Mouse (Mus musculus): ENCODE measurements around the gene Grifin.

Gene Grifin

GRCm38 (mm10) chr5:140542811-140543575 is 21.9 kb downstream of the Grifin start:
- peak; percentile 71 for DNase-seq

DNA sequence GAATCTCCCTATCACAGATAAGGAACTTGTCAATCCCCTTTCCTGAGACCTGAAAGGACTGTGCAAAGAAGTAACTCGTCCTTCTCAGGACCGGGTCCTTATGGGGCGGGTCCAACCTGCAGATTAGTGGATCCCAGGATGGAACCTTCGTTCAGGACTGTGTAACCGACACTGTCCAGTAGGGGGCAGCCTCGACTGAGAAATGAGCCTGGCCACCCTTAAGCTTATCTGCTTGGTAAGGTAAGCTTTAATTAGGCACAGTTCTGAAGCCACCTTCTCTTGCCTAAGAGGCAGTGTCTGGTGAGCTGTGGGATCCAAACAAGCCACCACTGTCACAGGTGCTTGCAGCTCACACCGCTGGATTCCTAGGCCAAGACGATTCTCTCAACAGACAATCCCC is 24.8 kb downstream of the Grifin start:
- peak; percentile 90 for DNase-seq

- no peak for DNase-seq
These were observed 26.7 kb downstream of the Grifin start for GRCm38 (mm10) chr5:140538111-140538683.

DNA sequence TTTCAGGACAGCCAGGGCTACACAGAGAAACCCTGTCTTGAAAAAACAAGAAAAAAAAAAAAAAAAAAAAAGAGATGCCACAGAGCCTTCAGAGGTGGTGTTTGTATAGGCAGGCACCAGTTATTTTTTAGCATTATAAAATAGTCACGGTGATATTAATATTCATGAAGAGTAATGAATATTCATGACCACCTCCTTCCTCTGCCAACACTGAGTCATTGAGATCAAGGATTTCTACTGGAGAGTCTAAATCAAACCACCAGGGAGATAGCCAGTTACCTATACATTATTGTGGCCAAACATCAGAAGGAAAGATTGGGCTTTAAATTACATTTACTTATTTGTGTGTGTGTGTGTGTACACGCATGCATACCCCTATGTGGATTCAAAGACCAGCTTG is 38.1 kb downstream of the Grifin start:
- DNase-seq: no peak

GRCm38 (mm10) chr5:140521196-140521595 is 43.7 kb downstream of the Grifin start:
- no peak for DNase-seq

- no peak for DNase-seq
These were observed 47.0 kb downstream of the Grifin start for GRCm38 (mm10) chr5:140517921-140518230.

- no peak for DNase-seq
These were observed 47.5 kb downstream of the Grifin start for GRCm38 (mm10) chr5:140517159-140517920.

DNA sequence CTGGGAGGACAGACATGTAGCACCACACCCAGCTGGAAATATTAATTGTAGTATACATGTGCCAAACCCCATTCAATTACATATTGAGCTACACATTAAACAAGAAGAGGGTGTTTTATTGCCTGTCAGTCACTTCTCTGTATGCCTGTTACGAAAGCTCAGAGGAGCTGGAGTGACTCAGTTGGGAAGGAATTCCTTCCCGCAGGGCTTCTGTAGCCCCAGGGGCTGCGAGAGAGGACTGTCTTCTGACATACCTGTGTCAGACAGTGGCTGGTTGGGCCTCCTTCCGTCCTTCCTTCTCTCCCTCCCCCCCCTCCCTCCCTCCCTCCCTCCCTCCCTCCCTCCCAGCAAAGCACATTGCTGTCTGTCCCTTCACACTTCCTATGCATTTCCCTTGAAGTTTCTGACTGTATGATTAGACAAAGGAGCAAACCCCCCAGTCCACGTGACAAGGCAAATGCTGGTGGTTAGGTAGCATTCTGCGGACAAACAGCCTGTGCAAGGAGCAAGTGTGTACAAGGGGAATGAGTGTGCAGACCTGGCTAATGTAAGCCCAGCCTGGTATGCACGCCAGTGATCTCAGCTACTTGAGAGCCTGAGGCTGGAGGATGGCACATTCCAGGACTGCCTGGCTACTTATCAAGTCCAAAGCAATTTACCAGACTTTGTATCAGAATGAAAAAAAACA is 49.9 kb downstream of the Grifin start:
- DNase-seq: no peak

GRCm38 (mm10) chr5:140513921-140514320 is 51.0 kb downstream of the Grifin start:
- no peak for DNase-seq
